In genomic region chr7:46030145-46030488, GRCm38 (mm10) we compare ENCODE assay signal across 8 mouse cellular contexts. TPM values are rescaled to one million over a fixed set of nuclear protein-coding genes. Genes with fewer than 3 reads are reported as not detected.
DNase-seq lines count a peak whose midpoint lies in the region; ATAC-seq lines count a peak whose summit lies in the region.

Abcc6 (minus strand) TSS chr7:46030302.

- no peaks in the 10 kb centered on the region for H3K36me3 ChIP-seq in heart, embryonic 11.5 days (ENCODE audit: control insufficient read depth, insufficient read depth, low read length)
- H3K36me3 ChIP-seq in embryonic facial prominence, embryonic 11.5 days (replicated peaks; ENCODE audit: control insufficient read depth, insufficient read depth, low read depth, low read length), result no peaks in the 10 kb centered on the region
- no peaks in the 10 kb centered on the region for H3K36me3 ChIP-seq in midbrain, embryonic 13.5 days

- no peaks in the 10 kb centered on the region for H3K9me3 ChIP-seq in heart, embryonic 11.5 days (replicated peaks; ENCODE audit: control insufficient read depth, low read length)
- no peaks in the 10 kb centered on the region for H3K9me3 ChIP-seq in embryonic facial prominence, embryonic 11.5 days (replicated peaks; ENCODE audit: control insufficient read depth, low read length)
- no peaks in the 10 kb centered on the region for H3K9me3 ChIP-seq in midbrain, embryonic 13.5 days

- no peak for ATAC-seq in heart, embryonic 11.5 days (replicated peaks; ENCODE audit: insufficient number of reproducible peaks, low FRiP score, low TSS enrichment)
- no peak for ATAC-seq in embryonic facial prominence, embryonic 11.5 days (replicated peaks; ENCODE audit: insufficient number of reproducible peaks, low FRiP score, low TSS enrichment, low read depth)
- ATAC-seq in midbrain, embryonic 13.5 days, result no peak

- 4% methylated on average over 11 of the region's 11 CpGs for WGBS in heart, embryonic 11.5 days (ENCODE audit: insufficient replicate concordance)
- 5% methylated on average over 11 of the region's 11 CpGs for WGBS in embryonic facial prominence, embryonic 11.5 days
- WGBS in large intestine, adult 2 months, result 4% methylated on average over 11 of the region's 11 CpGs
- 7% methylated on average over 11 of the region's 11 CpGs for WGBS in midbrain, embryonic 13.5 days

- peaks cover 9% of the 10 kb centered on the region for H3K4me1 ChIP-seq in heart, embryonic 11.5 days (ENCODE audit: control insufficient read depth, insufficient read depth, low read length)
- H3K4me1 ChIP-seq in embryonic facial prominence, embryonic 11.5 days (ENCODE audit: control insufficient read depth, insufficient read depth, low read length), result no peaks in the 10 kb centered on the region; the same call in 1 of the 2 replicates
- H3K4me1 ChIP-seq in midbrain, embryonic 13.5 days (replicated peaks), result peaks cover 17% of the 10 kb centered on the region

- DNase-seq in heart, adult 8-10 months (ENCODE audit: low spot score), result no peak
- no peak for DNase-seq in embryonic facial prominence, embryonic 11.5 days (ENCODE audit: low spot score)
- DNase-seq in large intestine, adult 2 months (ENCODE audit: low read depth, low spot score), result peak; percentile 68
- no peak for DNase-seq in cerebellum, adult 18-20 months
- no peak for DNase-seq in right cerebral cortex, adult 2 months (ENCODE audit: low spot score in 2 of 2)
- DNase-seq in urinary bladder, postnatal 25 days (ENCODE audit: low spot score), result no peak

- peak within 1 kb of the TSS; percentile 52 for H3K4me2 ChIP-seq in heart, embryonic 11.5 days
- peak within 1 kb of the TSS; percentile 10; the same call in 1 of the 2 replicates for H3K4me2 ChIP-seq in embryonic facial prominence, embryonic 11.5 days (ENCODE audit: low read depth, low read length)
- H3K4me2 ChIP-seq in midbrain, embryonic 13.5 days (replicated peaks), result 0 out of 2 replicates have a peak within 1 kb of the TSS, but pooled peaks have one; percentile 5

- H3K4me3 ChIP-seq in heart, embryonic 11.5 days (ENCODE audit: low read depth, low read length), result 0 out of 2 replicates have a peak within 1 kb of the TSS, but pooled peaks have one; percentile 10
- H3K4me3 ChIP-seq in embryonic facial prominence, embryonic 11.5 days (ENCODE audit: low read depth, low read length), result no peak within 1 kb of the TSS
- H3K4me3 ChIP-seq in midbrain, embryonic 13.5 days (replicated peaks), result no peak within 1 kb of the TSS

- H3K27me3 ChIP-seq in heart, embryonic 11.5 days (ENCODE audit: control insufficient read depth, insufficient read depth, low read length), result 0 out of 2 replicates have a peak, but pooled peaks cover 3% of the 10 kb centered on the region
- no peaks in the 10 kb centered on the region for H3K27me3 ChIP-seq in embryonic facial prominence, embryonic 11.5 days (ENCODE audit: control insufficient read depth, insufficient read depth, low read length)
- H3K27me3 ChIP-seq in midbrain, embryonic 13.5 days, result peaks cover 3% of the 10 kb centered on the region; the same call in 1 of the 2 replicates

- no peak within 1 kb of the TSS for H3K27ac ChIP-seq in heart, embryonic 11.5 days (ENCODE audit: low read depth, low read length)
- no peak within 1 kb of the TSS for H3K27ac ChIP-seq in embryonic facial prominence, embryonic 11.5 days (replicated peaks; ENCODE audit: low read depth, low read length)
- no peak within 1 kb of the TSS for H3K27ac ChIP-seq in midbrain, embryonic 13.5 days

- peak within 1 kb of the TSS; percentile 49; the same call in 1 of the 2 replicates for H3K9ac ChIP-seq in heart, embryonic 11.5 days (ENCODE audit: low read depth, low read length)
- peak within 1 kb of the TSS; percentile 29; the same call in 1 of the 2 replicates for H3K9ac ChIP-seq in embryonic facial prominence, embryonic 11.5 days (replicated peaks; ENCODE audit: low read length)
- 0 out of 2 replicates have a peak within 1 kb of the TSS, but pooled peaks have one; percentile 32 for H3K9ac ChIP-seq in midbrain, embryonic 13.5 days (replicated peaks)

RNA-seq across cellular contexts. Expression of gene Abcc6, which starts in this region (rescaled TPM):
- polyA plus RNA-seq in heart, embryonic 11.5 days (2014; fragmentation: Nextera tagmentation; extraction: Ambion mirVana), result 0.04 TPM in 2 replicates
- not detected for total RNA-seq in heart, adult 8-10 months (2022)
- 0.04 and 0.18 TPM in 2 replicates for polyA plus RNA-seq in embryonic facial prominence, embryonic 11.5 days (2014; fragmentation: Nextera tagmentation; extraction: Ambion mirVana)
- polyA plus RNA-seq in large intestine, adult 2 months (2012; rRNA removed), result 3.0 and 6.4 TPM in 2 replicates
- 0.26 and 0.41 TPM in 2 replicates for polyA plus RNA-seq in midbrain, embryonic 13.5 days (2015; fragmentation: Nextera tagmentation; extraction: Ambion mirVana)
